Mouse (Mus musculus): Measurements from ENCODE around the gene Cdt1.
"Not testable (repeated sequence)": the region's sequence is repeated elsewhere in the genome, so short reads cannot be mapped to it uniquely, and the experiment has no call there.

Gene Cdt1

GRCm38 (mm10) chr8:122573176-122573575, 5.4 kb downstream of the Cdt1 start:
- in situ Hi-C loops (cut with MseI, MboI): not testable (repeated sequence)

GRCm38 (mm10) chr8:122573577-122573976, 5.8 kb downstream of the Cdt1 start:
- in situ Hi-C loops (cut with MseI, MboI): no loop called here

GRCm38 (mm10) chr8:122574264-122574663, 6.4 kb downstream of the Cdt1 start:
- in situ Hi-C loops (cut with MseI, MboI): no loop called here

- in situ Hi-C loops (cut with MseI, MboI): no loop called here
These were observed 6.9 kb downstream of the Cdt1 start for GRCm38 (mm10) chr8:122574667-122575251.

- in situ Hi-C loops (cut with MseI, MboI): no loop called here
These were observed 7.5 kb downstream of the Cdt1 start for GRCm38 (mm10) chr8:122575286-122575685.

GRCm38 (mm10) chr8:122575735-122576647, 8.2 kb downstream of the Cdt1 start:
- in situ Hi-C loops (cut with MseI, MboI): no loop called here

- in situ Hi-C loops (cut with MseI, MboI): no loop called here
These were observed 8.8 kb downstream of the Cdt1 start, which contains the start of gene Aprt for GRCm38 (mm10) chr8:122576648-122577022. Gene Aprt (minus strand): TSS chr8:122576909.

- in situ Hi-C loops (cut with MseI, MboI): no loop called here
These were observed 9.3 kb downstream of the Cdt1 start for GRCm38 (mm10) chr8:122577116-122577515.

- in situ Hi-C loops (cut with MseI, MboI): no loop called here
These were observed 11.4 kb downstream of the Cdt1 start for GRCm38 (mm10) chr8:122579196-122579595.

- in situ Hi-C loops (cut with MseI, MboI): no loop called here
These were observed 13.1 kb downstream of the Cdt1 start for GRCm38 (mm10) chr8:122580926-122581325.

GRCm38 (mm10) chr8:122584981-122585380, 17.2 kb downstream of the Cdt1 start:
- in situ Hi-C loops (cut with MseI, MboI): no loop called here

- in situ Hi-C loops (cut with MseI, MboI): no loop called here
These were observed 17.6 kb downstream of the Cdt1 start for GRCm38 (mm10) chr8:122585411-122585891.

- in situ Hi-C loops (cut with MseI, MboI): no loop called here
These were observed 18.4 kb downstream of the Cdt1 start for GRCm38 (mm10) chr8:122586171-122586570.

GRCm38 (mm10) chr8:122586749-122587148, 18.9 kb downstream of the Cdt1 start:
- in situ Hi-C loops (cut with MseI, MboI): no loop called here

GRCm38 (mm10) chr8:122593240-122593639, 25.4 kb downstream of the Cdt1 start:
- in situ Hi-C loops (cut with MseI, MboI): no loop called here

- in situ Hi-C loops (cut with MseI, MboI): no loop called here
These were observed 26.1 kb downstream of the Cdt1 start for GRCm38 (mm10) chr8:122593783-122594507.

- in situ Hi-C loops (cut with MseI, MboI): no loop called here
These were observed 28.2 kb downstream of the Cdt1 start for GRCm38 (mm10) chr8:122596031-122596430.

- in situ Hi-C loops (cut with MseI, MboI): no loop called here
These were observed 32.9 kb downstream of the Cdt1 start for GRCm38 (mm10) chr8:122600666-122601065.

- in situ Hi-C loops (cut with MseI, MboI): no loop called here
These were observed 36.8 kb downstream of the Cdt1 start for GRCm38 (mm10) chr8:122604640-122605039.

GRCm38 (mm10) chr8:122605367-122605766, 37.6 kb downstream of the Cdt1 start:
- in situ Hi-C loops (cut with MseI, MboI): no loop called here

- in situ Hi-C loops (cut with MseI, MboI): no loop called here
These were observed 39.0 kb downstream of the Cdt1 start for GRCm38 (mm10) chr8:122606810-122607209.

GRCm38 (mm10) chr8:122610209-122610608, 42.4 kb downstream of the Cdt1 start:
- in situ Hi-C loops (cut with MseI, MboI): no loop called here
